Mouse (Mus musculus) hindbrain, embryonic 16.5 days (tissue): ENCODE data around the gene Ankib1. TPM values are rescaled to one million over a fixed set of nuclear protein-coding genes. Genes with fewer than 3 reads are reported as not detected.

Experiments used
- ATAC-seq: fragments of 200-750 bp; cut with Nextera tagmentation; 2 replicates; pipeline ENCODE4 v1.8.0; 2017; ENCODE audit warnings: moderate TSS enrichment, moderate library complexity
- H3K27ac ChIP-seq: fragments of 300-500 bp; sonication (generic); 2 replicates; pipeline ENCODE4 v1.5.1; 2014; ENCODE audit warnings: low read depth, mild to moderate bottlenecking, control low read depth, low read length, moderate library complexity
- H3K27me3 ChIP-seq: fragments of 300-500 bp; sonication (generic); replicated peaks from 2 replicates; pipeline ENCODE4 v1.6.1; 2014; ENCODE audit warnings: low read length; ENCODE audit not compliant: control insufficient read depth, insufficient read depth
- H3K36me3 ChIP-seq: fragments of 300-500 bp; sonication (generic); 2 replicates; pipeline ENCODE4 v1.6.1; 2014; ENCODE audit warnings: mild to moderate bottlenecking, low read length, moderate library complexity, mixed read lengths; ENCODE audit not compliant: control insufficient read depth, insufficient read depth
- H3K4me1 ChIP-seq: fragments of 300-500 bp; sonication (generic); 2 replicates; pipeline ENCODE4 v1.6.1; 2014; ENCODE audit warnings: low read depth, low read length; ENCODE audit not compliant: control insufficient read depth, insufficient read depth
- H3K4me2 ChIP-seq: fragments of 300-500 bp; sonication (generic); 2 replicates; pipeline ENCODE4 v1.6.1; 2014; ENCODE audit warnings: mild to moderate bottlenecking, low read length, control low read depth, moderate library complexity
- H3K4me3 ChIP-seq: fragments of 300-500 bp; sonication (generic); 2 replicates; pipeline ENCODE4 v1.5.1; 2014; ENCODE audit warnings: mild to moderate bottlenecking, low read length, control low read depth, moderate library complexity
- H3K9ac ChIP-seq: fragments of 300-500 bp; sonication (generic); 2 replicates; pipeline ENCODE4 v1.6.1; 2014; ENCODE audit warnings: low read depth, mild to moderate bottlenecking, control low read depth, low read length, moderate library complexity
- H3K9me3 ChIP-seq: fragments of 300-500 bp; sonication (generic); 2 replicates; pipeline ENCODE4 v1.6.1; 2014; ENCODE audit warnings: mild to moderate bottlenecking, low read length, moderate library complexity; ENCODE audit not compliant: control insufficient read depth
- WGBS: fragments of 180-500 bp; shearing (Covaris S2); extraction: QIAGEN DNeasy Blood & Tissue Kit; methylation state at CpG from one replicate; pipeline ENCODE4 v1.1.7; 2014; 5-methylcytosine and 5-hydroxymethylcytosine counted together
- polyA plus RNA-seq: library from polyadenylated mRNA; unstranded; fragments of >200 nt; fragmentation: Nextera tagmentation; extraction: Ambion mirVana; gene quantifications from 2 replicates; pipeline ENCODE4 v1.2.1, GENCODE M21; 2015

Gene Ankib1
- polyA plus RNA-seq, 1 experiment from 2014 or later = 15.4 TPM

DNA sequence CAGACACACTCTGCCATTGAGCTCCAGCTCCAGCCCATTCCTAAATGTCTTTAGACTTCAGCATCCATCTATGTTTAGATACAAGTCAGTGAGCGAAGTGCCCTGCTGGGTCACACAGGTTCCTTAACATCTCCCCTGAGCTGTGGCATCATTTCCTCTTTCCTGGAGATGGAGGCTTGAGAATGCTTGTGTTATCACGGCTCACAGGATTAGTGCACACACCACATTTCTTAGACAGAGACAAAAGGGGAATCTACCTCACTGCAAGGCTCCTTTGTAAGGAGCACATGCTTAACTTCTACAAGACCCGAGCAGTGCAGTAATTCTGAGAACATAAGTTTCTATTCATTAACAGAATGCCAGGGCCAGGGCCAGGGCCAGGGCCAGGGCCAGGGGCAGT, 106.7 kb downstream of the Ankib1 start:
- H3K9me3 ChIP-seq = no peaks in the 10 kb centered on the region
- H3K36me3 ChIP-seq = peaks cover 17% of the 10 kb centered on the region
- no peaks in the 10 kb centered on the region for H3K27me3 ChIP-seq
- H3K4me1 ChIP-seq = no peaks in the 10 kb centered on the region
- H3K4me2 ChIP-seq = no peak overlapping the region
- H3K4me3 ChIP-seq = no peak overlapping the region
- ATAC-seq = no peak
- WGBS = 84% methylated on average over 3 of the region's 3 CpGs
- no peak overlapping the region for H3K27ac ChIP-seq
- H3K9ac ChIP-seq = no peak overlapping the region

- ATAC-seq = no peak
Observed at GRCm38 (mm10) chr5:3695191-3695590, 107.5 kb downstream of the Ankib1 start.

DNA sequence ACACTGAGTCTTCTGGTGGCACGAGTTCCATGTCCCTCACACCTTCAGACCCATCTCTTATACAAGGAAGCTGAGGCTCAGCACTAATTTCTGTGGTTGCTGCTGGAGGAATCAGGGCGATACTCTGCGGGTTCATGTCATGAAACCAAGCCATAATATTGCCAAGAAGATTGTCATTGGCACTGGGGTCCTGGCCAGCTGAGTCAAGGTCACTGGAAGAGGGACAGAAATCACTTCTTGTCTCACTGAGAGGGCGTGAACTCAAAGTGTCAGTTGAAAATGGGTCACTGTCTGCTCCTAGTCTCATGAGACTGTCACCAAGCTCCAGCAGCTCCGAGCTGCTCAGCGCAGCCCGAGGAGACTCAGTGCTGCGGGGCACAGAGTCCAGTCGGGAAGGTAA, 109.8 kb downstream of the Ankib1 start:
- Histone ChIP-seq H3K4me2 (no peak overlapping the region), H3K36me3 (peaks cover 24% of the 10 kb centered on the region), H3K9me3 (no peaks in the 10 kb centered on the region), H3K27me3 (no peaks in the 10 kb centered on the region), H3K4me1 (no peaks in the 10 kb centered on the region), H3K4me3 (no peak overlapping the region), H3K9ac (no peak overlapping the region), H3K27ac (no peak overlapping the region)
- 93% methylated on average over 9 of the region's 9 CpGs for WGBS
- ATAC-seq = no peak

More at GRCm38 (mm10) chr5:3695191-3695590, 107.5 kb downstream of the Ankib1 start:
- no peaks in the 10 kb centered on the region for H3K4me1 ChIP-seq
- H3K4me2 ChIP-seq = no peak overlapping the region
- H3K27ac ChIP-seq = no peak overlapping the region
- H3K9ac ChIP-seq = no peak overlapping the region
- no peaks in the 10 kb centered on the region for H3K27me3 ChIP-seq
- WGBS = 89% methylated on average over 4 of the region's 4 CpGs
- no peaks in the 10 kb centered on the region for H3K9me3 ChIP-seq
- peaks cover 17% of the 10 kb centered on the region for H3K36me3 ChIP-seq
- H3K4me3 ChIP-seq = no peak overlapping the region

DNA sequence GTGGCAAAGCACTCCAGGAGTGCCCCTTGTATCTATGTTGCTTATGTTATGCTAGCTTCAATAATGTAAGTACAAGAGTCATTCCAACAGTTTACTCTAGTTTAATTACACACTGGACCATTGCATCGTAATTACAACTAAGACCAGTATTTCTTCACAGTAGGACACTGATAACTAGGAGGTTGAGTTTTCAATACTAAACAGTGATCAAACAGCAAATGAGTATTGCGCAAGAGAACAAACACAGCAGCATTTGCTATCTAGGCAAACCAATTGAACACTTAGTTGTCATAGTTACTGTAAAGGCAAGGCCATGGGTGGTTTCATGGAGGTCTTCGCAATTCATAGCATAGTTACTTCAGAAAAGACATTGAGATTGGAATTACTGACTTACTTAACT, 111.4 kb downstream of the Ankib1 start:
- no peak overlapping the region for H3K9ac ChIP-seq
- no peaks in the 10 kb centered on the region for H3K27me3 ChIP-seq
- H3K9me3 ChIP-seq = no peaks in the 10 kb centered on the region
- WGBS = 92% methylated on average over 3 of the region's 3 CpGs
- H3K4me1 ChIP-seq = no peaks in the 10 kb centered on the region
- no peak for ATAC-seq
- H3K4me3 ChIP-seq = no peak overlapping the region
- no peak overlapping the region for H3K4me2 ChIP-seq
- peaks cover 24% of the 10 kb centered on the region for H3K36me3 ChIP-seq
- no peak overlapping the region for H3K27ac ChIP-seq

- ATAC-seq = no peak
- H3K9me3 ChIP-seq = no peaks in the 10 kb centered on the region
- H3K27ac ChIP-seq = no peak overlapping the region
- peaks cover 20% of the 10 kb centered on the region for H3K36me3 ChIP-seq
- H3K4me3 ChIP-seq = no peak overlapping the region
- WGBS = 87% methylated on average over 8 of the region's 8 CpGs
- H3K9ac ChIP-seq = no peak overlapping the region
- H3K4me2 ChIP-seq = no peak overlapping the region
- no peaks in the 10 kb centered on the region for H3K27me3 ChIP-seq
- no peaks in the 10 kb centered on the region for H3K4me1 ChIP-seq
Observed at GRCm38 (mm10) chr5:3688298-3688697, 114.4 kb downstream of the Ankib1 start.

GRCm38 (mm10) chr5:3669938-3670554, 132.7 kb downstream of the Ankib1 start:
- Histone ChIP-seq H3K4me1 (no peaks in the 10 kb centered on the region), H3K27ac (no peak overlapping the region), H3K9ac (no peak overlapping the region), H3K4me2 (no peak overlapping the region), H3K9me3 (no peaks in the 10 kb centered on the region), H3K27me3 (no peaks in the 10 kb centered on the region), H3K36me3 (no peaks in the 10 kb centered on the region), H3K4me3 (no peak overlapping the region)
- ATAC-seq = no peak
- whole genome bisulfite sequencing = 90% methylated on average over 6 of the region's 6 CpGs

GRCm38 (mm10) chr5:3666585-3666984, 136.1 kb downstream of the Ankib1 start:
- 89% methylated on average over 12 of the region's 12 CpGs for WGBS
- Histone ChIP-seq H3K4me3 (no peak overlapping the region), H3K36me3 (no peaks in the 10 kb centered on the region), H3K9me3 (no peaks in the 10 kb centered on the region), H3K4me2 (no peak overlapping the region), H3K27me3 (no peaks in the 10 kb centered on the region), H3K27ac (no peak overlapping the region), H3K4me1 (no peaks in the 10 kb centered on the region), H3K9ac (no peak overlapping the region)
- no peak for ATAC-seq

GRCm38 (mm10) chr5:3665225-3665624, 137.5 kb downstream of the Ankib1 start:
- H3K4me2 ChIP-seq = no peak overlapping the region
- no peaks in the 10 kb centered on the region for H3K36me3 ChIP-seq
- H3K9ac ChIP-seq = no peak overlapping the region
- no peak overlapping the region for H3K4me3 ChIP-seq
- 92% methylated on average over 2 of the region's 2 CpGs for WGBS
- no peaks in the 10 kb centered on the region for H3K4me1 ChIP-seq
- H3K27ac ChIP-seq = no peak overlapping the region
- ATAC-seq = no peak
- no peaks in the 10 kb centered on the region for H3K9me3 ChIP-seq
- no peaks in the 10 kb centered on the region for H3K27me3 ChIP-seq

DNA sequence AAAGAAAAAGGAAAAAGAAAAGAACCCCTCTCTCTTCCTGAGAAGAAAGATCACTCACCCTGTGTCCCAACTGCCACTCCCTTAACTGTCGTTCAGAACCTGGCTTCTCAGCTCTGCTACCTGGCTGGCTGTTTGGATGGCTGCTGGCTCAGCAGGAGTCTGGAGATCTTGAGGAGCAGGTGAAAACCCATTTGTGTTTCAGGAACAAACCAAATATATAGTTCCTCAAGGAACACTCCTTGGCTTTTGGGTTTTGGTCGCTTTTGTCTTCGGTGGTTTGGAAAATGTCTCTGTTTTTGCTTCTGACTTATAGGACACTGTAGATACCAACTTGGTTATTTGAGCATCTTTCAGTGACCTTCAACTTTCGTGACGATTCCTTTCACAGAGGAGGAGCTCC, 145.6 kb downstream of the Ankib1 start, which contains the start of gene Gatad1:
Gatad1 (minus strand) TSS at position 101 of the 400 bp plus-strand sequence.
- Histone ChIP-seq H3K9me3 (no peaks in the 10 kb centered on the region), H3K4me2 (no peak within 1 kb of the TSS), H3K36me3 (no peaks in the 10 kb centered on the region), H3K27ac (no peak within 1 kb of the TSS), H3K9ac (no peak within 1 kb of the TSS), H3K27me3 (no peaks in the 10 kb centered on the region), H3K4me1 (no peaks in the 10 kb centered on the region), H3K4me3 (no peak within 1 kb of the TSS)
- WGBS = 77% methylated on average over 5 of the region's 5 CpGs
- no peak for ATAC-seq
